Mouse (Mus musculus): ENCODE data around the gene Zbtb38. TPM values are rescaled to one million over a fixed set of nuclear protein-coding genes. Genes with fewer than 3 reads are reported as not detected.

Zbtb38 gene
- polyA plus RNA-seq, 1 experiment from 2014 or later = 7.5 TPM

DNA sequence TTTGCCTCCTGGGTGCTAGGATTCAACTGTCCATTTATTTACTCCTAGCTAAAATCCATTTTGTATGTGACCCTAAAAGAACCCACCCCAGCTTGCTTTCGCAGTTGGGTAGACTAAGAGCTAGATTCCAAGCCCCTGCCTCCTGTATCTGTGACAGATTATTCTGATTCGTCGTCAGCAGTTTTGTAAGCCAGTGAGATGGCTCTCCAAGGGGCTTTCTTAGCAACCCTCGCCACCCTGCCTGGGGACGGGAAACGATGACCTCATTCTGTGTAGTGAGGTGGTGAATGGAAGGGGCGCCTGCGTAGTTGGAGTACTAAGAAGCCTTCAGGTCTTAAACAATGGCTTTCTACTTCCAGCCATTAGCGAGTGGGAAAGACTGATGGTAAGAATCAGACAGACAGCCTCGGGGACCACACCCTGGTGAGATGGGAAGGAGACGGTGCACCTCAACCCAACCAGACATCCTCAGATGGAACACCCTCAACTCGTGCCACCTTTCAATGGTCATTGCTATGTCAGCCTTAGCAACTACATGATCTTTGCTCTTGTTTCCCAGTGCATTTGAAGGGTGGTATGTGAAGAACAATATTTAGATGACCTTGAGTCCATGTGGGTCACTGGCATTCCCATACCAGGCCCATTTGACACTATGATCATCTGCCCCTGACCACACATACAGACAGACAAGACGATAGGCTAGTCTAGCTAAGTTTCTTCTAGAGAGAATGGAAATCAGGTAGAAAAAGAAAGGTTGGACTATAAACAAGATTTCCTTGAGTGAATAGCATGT, 13.9 kb downstream of the Zbtb38 start:
- TF ChIP-seq EP300 (IDR thresholded peaks at IDR 0.05; ENCODE audit: low read depth) (no peak), CTCF (IDR thresholded peaks at IDR 0.05; ENCODE audit: low read depth) (no peak)
- WGBS (ENCODE audit: insufficient replicate concordance) = 76% methylated on average over 13 of the region's 13 CpGs
- Histone ChIP-seq H3K4me1 (ENCODE audit: insufficient read depth) (no peaks in the 10 kb centered on the region), H3K9me3 (ENCODE audit: low read length) (no peaks in the 10 kb centered on the region), H3K36me3 (replicated peaks; ENCODE audit: insufficient read depth, low read length) (no peaks in the 10 kb centered on the region), H3K9ac (replicated peaks) (no peak overlapping the region), H3K4me2 (ENCODE audit: low read depth, low read length) (no peak overlapping the region), H3K27me3 (ENCODE audit: insufficient read depth, low read length) (no peaks in the 10 kb centered on the region), H3K4me3 (ENCODE audit: low read depth, low read length) (no peak overlapping the region), H3K27ac (ENCODE audit: low read depth) (no peak overlapping the region)
- no peak for ATAC-seq
- no peak for DNase-seq

- H3K27me3 ChIP-seq (ENCODE audit: insufficient read depth, low read length) = no peaks in the 10 kb centered on the region
- H3K9me3 ChIP-seq (ENCODE audit: low read length) = no peaks in the 10 kb centered on the region
- no peak overlapping the region for H3K4me3 ChIP-seq (ENCODE audit: low read depth, low read length)
- H3K9ac ChIP-seq (replicated peaks) = no peak overlapping the region
- no peak overlapping the region for H3K4me2 ChIP-seq (ENCODE audit: low read depth, low read length)
- TF ChIP-seq CTCF (IDR thresholded peaks at IDR 0.05; ENCODE audit: low read depth) = no peak
- TF ChIP-seq EP300 (IDR thresholded peaks at IDR 0.05; ENCODE audit: low read depth) = no peak
- no peaks in the 10 kb centered on the region for H3K36me3 ChIP-seq (replicated peaks; ENCODE audit: insufficient read depth, low read length)
- no peak for DNase-seq
- H3K4me1 ChIP-seq (ENCODE audit: insufficient read depth) = no peaks in the 10 kb centered on the region
- no peak for ATAC-seq
- no peak overlapping the region for H3K27ac ChIP-seq (ENCODE audit: low read depth)
- WGBS (ENCODE audit: insufficient replicate concordance) = 68% methylated on average over 4 of the region's 4 CpGs
Observed at GRCm38 (mm10) chr9:96735946-96736345, 16.7 kb downstream of the Zbtb38 start.

DNA sequence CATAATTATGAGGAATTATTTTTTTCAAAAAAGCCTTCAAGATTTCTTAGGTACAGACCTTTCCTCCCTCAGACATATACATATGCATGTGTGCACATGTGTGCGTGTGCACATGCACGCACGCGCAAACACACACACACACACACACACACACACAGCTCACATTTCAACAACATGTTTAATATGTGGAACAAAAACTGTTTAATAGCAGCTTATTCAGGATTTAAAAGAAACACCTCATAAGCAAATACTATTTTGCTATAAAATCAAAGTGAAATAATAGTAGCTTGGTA, 19.3 kb downstream of the Zbtb38 start:
- no peaks in the 10 kb centered on the region for H3K9me3 ChIP-seq (ENCODE audit: low read length)
- no peak overlapping the region for H3K9ac ChIP-seq (replicated peaks)
- no peak for DNase-seq
- H3K4me3 ChIP-seq (ENCODE audit: low read depth, low read length) = no peak overlapping the region
- WGBS (ENCODE audit: insufficient replicate concordance) = 81% methylated on average over 4 of the region's 4 CpGs
- H3K27ac ChIP-seq (ENCODE audit: low read depth) = no peak overlapping the region
- no peaks in the 10 kb centered on the region for H3K4me1 ChIP-seq (ENCODE audit: insufficient read depth)
- TF ChIP-seq EP300 (IDR thresholded peaks at IDR 0.05; ENCODE audit: low read depth) (no peak), CTCF (IDR thresholded peaks at IDR 0.05; ENCODE audit: low read depth) (no peak)
- H3K27me3 ChIP-seq (ENCODE audit: insufficient read depth, low read length) = no peaks in the 10 kb centered on the region
- no peaks in the 10 kb centered on the region for H3K36me3 ChIP-seq (replicated peaks; ENCODE audit: insufficient read depth, low read length)
- no peak overlapping the region for H3K4me2 ChIP-seq (ENCODE audit: low read depth, low read length)
- ATAC-seq = no peak

- DNase-seq (no peak), ATAC-seq (no peak)
- H3K9me3 ChIP-seq (ENCODE audit: low read length) = no peaks in the 10 kb centered on the region
- H3K9ac ChIP-seq (replicated peaks) = no peak overlapping the region
- H3K4me1 ChIP-seq (ENCODE audit: insufficient read depth) = peaks cover 2% of the 10 kb centered on the region; the same call in 1 of the 2 replicates
- no peak overlapping the region for H3K4me3 ChIP-seq (ENCODE audit: low read depth, low read length)
- TF ChIP-seq EP300 (IDR thresholded peaks at IDR 0.05; ENCODE audit: low read depth) (no peak), CTCF (IDR thresholded peaks at IDR 0.05; ENCODE audit: low read depth) (no peak)
- WGBS (ENCODE audit: insufficient replicate concordance) = 80% methylated on average over 17 of the region's 17 CpGs
- no peaks in the 10 kb centered on the region for H3K36me3 ChIP-seq (replicated peaks; ENCODE audit: insufficient read depth, low read length)
- no peaks in the 10 kb centered on the region for H3K27me3 ChIP-seq (ENCODE audit: insufficient read depth, low read length)
- H3K4me2 ChIP-seq (ENCODE audit: low read depth, low read length) = no peak overlapping the region
- no peak overlapping the region for H3K27ac ChIP-seq (ENCODE audit: low read depth)
Observed at GRCm38 (mm10) chr9:96732644-96733424, 19.8 kb downstream of the Zbtb38 start.

GRCm38 (mm10) chr9:96731961-96732511, 20.6 kb downstream of the Zbtb38 start:
- Histone ChIP-seq H3K36me3 (replicated peaks; ENCODE audit: insufficient read depth, low read length) (no peaks in the 10 kb centered on the region), H3K27me3 (ENCODE audit: insufficient read depth, low read length) (no peaks in the 10 kb centered on the region), H3K27ac (ENCODE audit: low read depth) (no peak overlapping the region), H3K4me1 (ENCODE audit: insufficient read depth) (peaks cover 4% of the 10 kb centered on the region; the same call in 1 of the 2 replicates), H3K4me2 (ENCODE audit: low read depth, low read length) (no peak overlapping the region), H3K4me3 (ENCODE audit: low read depth, low read length) (no peak overlapping the region), H3K9me3 (ENCODE audit: low read length) (no peaks in the 10 kb centered on the region), H3K9ac (replicated peaks) (no peak overlapping the region)
- TF ChIP-seq EP300 (IDR thresholded peaks at IDR 0.05; ENCODE audit: low read depth) (no peak), CTCF (IDR thresholded peaks at IDR 0.05; ENCODE audit: low read depth) (no peak)
- DNase-seq (no peak), ATAC-seq (no peak)
- 61% methylated on average over 14 of the region's 14 CpGs for WGBS (ENCODE audit: insufficient replicate concordance)
